Mouse (Mus musculus) E14TG2a.4 (cell line): ENCODE results near the gene Upk3b.

Source experiments
- H3K27me3 ChIP-seq: 2 replicates; pipeline ENCODE4 v1.6.1; 2014; ENCODE audit warnings: low read length, control low read depth; ENCODE audit not compliant: insufficient read depth
- H3K36me3 ChIP-seq: 2 replicates; pipeline ENCODE4 v1.6.1; 2014; ENCODE audit warnings: low read length, control low read depth; ENCODE audit not compliant: insufficient read depth
- H3K4me1 ChIP-seq: replicated peaks from 2 replicates; pipeline ENCODE4 v1.6.1; 2014; ENCODE audit warnings: low read depth, low read length, control low read depth
- H3K4me3 ChIP-seq: replicated peaks from 2 replicates; pipeline ENCODE4 v1.5.1; 2014; ENCODE audit warnings: mild to moderate bottlenecking, low read length
- H3K9me3 ChIP-seq: 2 replicates; pipeline ENCODE4 v1.6.1; 2014; ENCODE audit warnings: low read length, control low read depth
- CTCF ChIP-seq: conservative IDR thresholded peaks from 2 replicates; pipeline ENCODE4 v1.5.1; 2014; ENCODE audit warnings: low read length
- NANOG ChIP-seq: IDR thresholded peaks from 2 replicates; pipeline ENCODE4 v1.6.1; 2014; ENCODE audit warnings: borderline replicate concordance, low read length, mixed read lengths
- POU5F1 ChIP-seq: IDR thresholded peaks from 2 replicates; pipeline ENCODE4 v1.6.1; 2014; ENCODE audit warnings: low read length, borderline replicate concordance

The Upk3b gene

GRCm38 (mm10) chr5:136084891-136085651 lies 46.8 kb downstream of the Upk3b start:
- peaks cover 78% of the 10 kb centered on the region for H3K4me1 ChIP-seq
- peaks cover 9% of the 10 kb centered on the region for H3K27me3 ChIP-seq
- peaks cover 12% of the 10 kb centered on the region for H3K9me3 ChIP-seq
- H3K4me3 ChIP-seq = peak overlapping the region; percentile 85
- TF ChIP-seq NANOG = no peak
- TF ChIP-seq CTCF = no peak
- no peak for TF ChIP-seq POU5F1
- H3K36me3 ChIP-seq = 0 out of 2 replicates have a peak, but pooled peaks cover 5% of the 10 kb centered on the region

- Histone ChIP-seq H3K27me3 (peaks cover 9% of the 10 kb centered on the region), H3K4me3 (peak overlapping the region; percentile 37), H3K4me1 (peaks cover 67% of the 10 kb centered on the region), H3K9me3 (no peaks in the 10 kb centered on the region), H3K36me3 (peaks cover 15% of the 10 kb centered on the region)
- no peak for TF ChIP-seq POU5F1
- no peak for TF ChIP-seq CTCF
- no peak for TF ChIP-seq NANOG
Observed at GRCm38 (mm10) chr5:136086290-136086689, 48.0 kb downstream of the Upk3b start.

- no peaks in the 10 kb centered on the region for H3K9me3 ChIP-seq
- peaks cover 25% of the 10 kb centered on the region for H3K36me3 ChIP-seq
- peaks cover 8% of the 10 kb centered on the region for H3K27me3 ChIP-seq
- H3K4me1 ChIP-seq = peaks cover 70% of the 10 kb centered on the region
- no peak for TF ChIP-seq POU5F1
- TF ChIP-seq CTCF = no peak; the same call in 1 of the 2 replicates
- no peak for TF ChIP-seq NANOG
- no peak overlapping the region for H3K4me3 ChIP-seq
Observed at GRCm38 (mm10) chr5:136088821-136089575, 50.7 kb downstream of the Upk3b start.

- Histone ChIP-seq H3K4me1 (peaks cover 54% of the 10 kb centered on the region), H3K36me3 (peaks cover 38% of the 10 kb centered on the region), H3K27me3 (no peaks in the 10 kb centered on the region), H3K9me3 (peaks cover 11% of the 10 kb centered on the region), H3K4me3 (no peak overlapping the region)
- TF ChIP-seq POU5F1 (no peak), NANOG (no peak), CTCF (no peak)
Observed at GRCm38 (mm10) chr5:136091927-136092326, 53.6 kb downstream of the Upk3b start.

- Histone ChIP-seq H3K27me3 (no peaks in the 10 kb centered on the region), H3K4me1 (peaks cover 54% of the 10 kb centered on the region), H3K4me3 (no peak overlapping the region), H3K36me3 (peaks cover 42% of the 10 kb centered on the region), H3K9me3 (peaks cover 11% of the 10 kb centered on the region)
- TF ChIP-seq POU5F1 (no peak), CTCF (no peak), NANOG (no peak)
Observed at GRCm38 (mm10) chr5:136094249-136095010, 56.1 kb downstream of the Upk3b start.

- Histone ChIP-seq H3K27me3 (no peaks in the 10 kb centered on the region), H3K4me3 (no peak overlapping the region), H3K36me3 (peaks cover 39% of the 10 kb centered on the region), H3K9me3 (peaks cover 11% of the 10 kb centered on the region), H3K4me1 (peaks cover 58% of the 10 kb centered on the region)
- no peak for TF ChIP-seq POU5F1
- TF ChIP-seq CTCF = no peak
- TF ChIP-seq NANOG = no peak
Observed at GRCm38 (mm10) chr5:136095089-136095488, 56.8 kb downstream of the Upk3b start.
